Mouse (Mus musculus): ENCODE results near the gene Gm21974. TPM values are rescaled to one million over a fixed set of nuclear protein-coding genes. Genes with fewer than 3 reads are reported as not detected.

Gm21974 gene
- polyA plus RNA-seq (2017; shearing (Covaris generic)), result not detected

GRCm38 (mm10) chr7:127895442-127895841 is at the start of gene Gm21974, which contains the start of gene Vkorc1:
Gm21974 (minus strand) TSS chr7:127895454.
Vkorc1 (minus strand) TSS chr7:127895617.

GRCm38 (mm10) chr7:127929923-127930322 is 34.7 kb upstream of the Gm21974 start, which contains the start of gene Prss8:
Prss8 (minus strand) TSS chr7:127930104.

GRCm38 (mm10) chr7:127912190-127912871 is 17.1 kb upstream of the Gm21974 start, which contains the start of gene Kat8:
Kat8 (plus strand) TSS chr7:127912516.

GRCm38 (mm10) chr7:127903971-127904796 is 8.9 kb upstream of the Gm21974 start, which contains the start of gene Bckdk:
Bckdk (plus strand) TSS chr7:127904082.

GRCm38 (mm10) chr7:127890798-127891197 is 4.5 kb downstream of the Gm21974 start, which contains the start of gene Prss53:
Prss53 (minus strand) TSS chr7:127890970.

GRCm38 (mm10) chr7:127876467-127877348 is 18.5 kb downstream of the Gm21974 start, which contains the start of gene Zfp668:
Zfp668 (minus strand) TSS chr7:127876828.

GRCm38 (mm10) chr7:127876041-127876466 is 19.2 kb downstream of the Gm21974 start, which contains the start of gene Zfp646:
Zfp646 (plus strand) TSS chr7:127876221.

Other genes starting within 250 kb of the Gm21974 start
- 10 to 100 TPM; 71.9 to 74.6 TPM for gene Bcl7c, start 186.5 kb downstream of the Gm21974 start, polyA plus RNA-seq (2017; shearing (Covaris generic))
- gene Ctf1, start 182.7 kb downstream of the Gm21974 start, polyA plus RNA-seq (2017; shearing (Covaris generic)), result not detected
- not detected for gene Ctf2, start 163.3 kb downstream of the Gm21974 start, polyA plus RNA-seq (2017; shearing (Covaris generic))
- 1 to 10 TPM in 1 of 2 experiments, under 1 TPM in 1; 0.74 to 1.4 TPM for gene Fbxl19, start 150.9 kb downstream of the Gm21974 start, polyA plus RNA-seq (2017; shearing (Covaris generic))
- 10 to 100 TPM; 22.3 to 32.9 TPM for gene Orai3, start 125.6 kb downstream of the Gm21974 start, polyA plus RNA-seq (2017; shearing (Covaris generic))
- gene Setd1a, start 118.8 kb downstream of the Gm21974 start, polyA plus RNA-seq (2017; shearing (Covaris generic)), result 1 to 10 TPM; 4.1 to 4.4 TPM
- not detected for gene Gm49388, start 109.8 kb downstream of the Gm21974 start, polyA plus RNA-seq (2017; shearing (Covaris generic))
- gene Hsd3b7, start 94.8 kb downstream of the Gm21974 start, polyA plus RNA-seq (2017; shearing (Covaris generic)), result 1 to 10 TPM; 1.5 to 6.4 TPM
- 100 to 1,000 TPM; 114 to 120 TPM for gene Stx4a, start 71.2 kb downstream of the Gm21974 start, polyA plus RNA-seq (2017; shearing (Covaris generic))
- gene Stx1b, start 70.9 kb downstream of the Gm21974 start, polyA plus RNA-seq (2017; shearing (Covaris generic)), result not detected
- 10 to 100 TPM; 18.2 to 41.6 TPM for gene Zfp646, start 19.2 kb downstream of the Gm21974 start, polyA plus RNA-seq (2017; shearing (Covaris generic))
- 10 to 100 TPM; 17.6 to 20.2 TPM for gene Zfp668, start 18.6 kb downstream of the Gm21974 start, polyA plus RNA-seq (2017; shearing (Covaris generic))
- under 1 TPM in 1 of 2 experiments, not detected in 1; 0.30 TPM for gene Prss53, start 4.5 kb downstream of the Gm21974 start, polyA plus RNA-seq (2017; shearing (Covaris generic))
- gene Vkorc1, start 163 bp upstream of the Gm21974 start, polyA plus RNA-seq (2017; shearing (Covaris generic)), result 10 to 100 TPM; 19.6 to 26.5 TPM
- gene Bckdk, start 8.6 kb upstream of the Gm21974 start, polyA plus RNA-seq (2017; shearing (Covaris generic)), result 10 to 100 TPM; 58.4 to 67.7 TPM
- 10 to 100 TPM; 38.6 to 42.8 TPM for gene Kat8, start 17.1 kb upstream of the Gm21974 start, polyA plus RNA-seq (2017; shearing (Covaris generic))
- gene Prss8, start 34.6 kb upstream of the Gm21974 start, polyA plus RNA-seq (2017; shearing (Covaris generic)), result under 1 TPM in 1 of 2 experiments, not detected in 1; 0.23 TPM
- 1 to 10 TPM; 2.3 to 3.3 TPM for gene Prss36, start 51.3 kb upstream of the Gm21974 start, polyA plus RNA-seq (2017; shearing (Covaris generic))
- 100 to 1,000 TPM; 116 to 146 TPM for gene Fus, start 72.0 kb upstream of the Gm21974 start, polyA plus RNA-seq (2017; shearing (Covaris generic))
- 100 to 1,000 TPM; 420 to 581 TPM for gene Pycard, start 98.4 kb upstream of the Gm21974 start, polyA plus RNA-seq (2017; shearing (Covaris generic))
- gene Trim72, start 108.5 kb upstream of the Gm21974 start, polyA plus RNA-seq (2017; shearing (Covaris generic)), result under 1 TPM in 1 of 2 experiments, not detected in 1; 0.16 TPM
- 1 to 10 TPM in 1 of 2 experiments, under 1 TPM in 1; 0.98 to 5.7 TPM for gene Itgam, start 167.2 kb upstream of the Gm21974 start, polyA plus RNA-seq (2017; shearing (Covaris generic))
- gene Gm49368, start 167.2 kb upstream of the Gm21974 start, polyA plus RNA-seq (2017; shearing (Covaris generic)), result under 1 TPM in 1 of 2 experiments, not detected in 1; 0.64 TPM
- 1 to 10 TPM in 1 of 2 experiments, not detected in 1; 1.1 TPM for gene Itgax, start 234.1 kb upstream of the Gm21974 start, polyA plus RNA-seq (2017; shearing (Covaris generic))